Mouse (Mus musculus): ENCODE measurements around the gene Psme1. TPM values are rescaled to one million over a fixed set of nuclear protein-coding genes. Genes with fewer than 3 reads are reported as not detected.

Gene Psme1
- total and polyA plus RNA-seq, 2 experiments from 2014 or later: 128 to 244 TPM

- H3K36me3 ChIP-seq (ENCODE audit: insufficient read depth, low read length): peaks cover 50% of the 10 kb centered on the region
- no peaks in the 10 kb centered on the region for H3K27me3 ChIP-seq (ENCODE audit: insufficient read depth, low read length)
- no peak overlapping the region for H3K9ac ChIP-seq (replicated peaks; ENCODE audit: low read length)
- TF ChIP-seq CTCF (IDR thresholded peaks at IDR 0.05; ENCODE audit: low read depth): no peak
- H3K4me1 ChIP-seq (ENCODE audit: insufficient read depth, low read length): no peaks in the 10 kb centered on the region
- H3K27ac ChIP-seq: no peak overlapping the region
- DNase-seq (ENCODE audit: low spot score): no peak
- H3K4me3 ChIP-seq (ENCODE audit: low read length): no peak overlapping the region
- WGBS: 93% methylated on average over 16 of the region's 16 CpGs
- ATAC-seq: no peak
- no peak overlapping the region for H3K4me2 ChIP-seq (ENCODE audit: low read depth, low read length)
- H3K9me3 ChIP-seq (ENCODE audit: low read length): no peaks in the 10 kb centered on the region
Observed at GRCm38 (mm10) chr14:55605743-55606459, 28.0 kb downstream of the Psme1 start.

GRCm38 (mm10) chr14:55608339-55608738, 30.4 kb downstream of the Psme1 start:
- H3K9me3 ChIP-seq (ENCODE audit: low read length): no peaks in the 10 kb centered on the region
- H3K9ac ChIP-seq (replicated peaks; ENCODE audit: low read length): no peak overlapping the region
- DNase-seq (ENCODE audit: low spot score) (no peak), ATAC-seq (no peak)
- H3K27me3 ChIP-seq (ENCODE audit: insufficient read depth, low read length): no peaks in the 10 kb centered on the region
- TF ChIP-seq CTCF (IDR thresholded peaks at IDR 0.05; ENCODE audit: low read depth): no peak
- no peak overlapping the region for H3K4me2 ChIP-seq (ENCODE audit: low read depth, low read length)
- H3K36me3 ChIP-seq (ENCODE audit: insufficient read depth, low read length): peaks cover 31% of the 10 kb centered on the region
- H3K27ac ChIP-seq: no peak overlapping the region
- WGBS: 95% methylated on average over 6 of the region's 6 CpGs
- no peak overlapping the region for H3K4me3 ChIP-seq (ENCODE audit: low read length)
- H3K4me1 ChIP-seq (ENCODE audit: insufficient read depth, low read length): no peaks in the 10 kb centered on the region

- 65% methylated on average over 6 of the region's 6 CpGs for WGBS
- ATAC-seq: no peak
Observed at GRCm38 (mm10) chr14:55613346-55613745, 35.4 kb downstream of the Psme1 start.

DNA sequence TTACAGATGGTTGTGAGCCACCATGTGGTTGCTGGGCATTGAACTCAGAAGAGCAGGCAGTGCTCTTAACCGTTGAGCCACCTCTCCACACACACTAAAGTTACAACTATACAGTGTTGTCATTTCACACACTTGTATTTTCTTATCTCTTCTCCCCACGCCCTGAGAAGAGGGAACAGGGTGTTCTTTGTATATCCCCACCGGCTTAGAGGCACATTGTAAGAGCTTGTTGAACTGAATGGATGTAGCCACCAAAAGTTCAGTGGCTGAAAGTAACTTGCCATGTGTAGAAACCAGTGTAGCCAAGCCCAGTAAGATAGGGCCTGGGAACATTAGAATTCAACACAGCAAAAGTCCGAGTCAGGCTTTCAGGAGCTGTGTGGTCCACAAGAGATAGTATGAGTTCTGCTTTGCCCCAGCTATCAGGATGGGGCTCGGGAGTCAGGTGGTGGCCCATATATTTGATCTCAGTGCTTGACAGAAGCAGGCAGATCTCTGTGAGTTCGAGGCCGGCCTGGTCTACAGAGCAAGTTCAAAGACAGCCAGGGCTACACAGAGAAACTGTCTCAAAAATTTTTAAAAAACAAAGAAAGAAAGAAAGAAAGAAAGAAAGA, 36.7 kb downstream of the Psme1 start:
- ATAC-seq: no peak

More at GRCm38 (mm10) chr14:55613346-55613745, 35.4 kb downstream of the Psme1 start:
- H3K4me3 ChIP-seq (ENCODE audit: low read length): no peak overlapping the region
- H3K4me2 ChIP-seq (ENCODE audit: low read depth, low read length): no peak overlapping the region
- H3K27me3 ChIP-seq (ENCODE audit: insufficient read depth, low read length): no peaks in the 10 kb centered on the region
- H3K9me3 ChIP-seq (ENCODE audit: low read length): no peaks in the 10 kb centered on the region
- DNase-seq (ENCODE audit: low spot score): no peak
- no peak for TF ChIP-seq CTCF (IDR thresholded peaks at IDR 0.05; ENCODE audit: low read depth)
- peaks cover 10% of the 10 kb centered on the region; the same call in 1 of the 2 replicates for H3K36me3 ChIP-seq (ENCODE audit: insufficient read depth, low read length)
- no peak overlapping the region for H3K9ac ChIP-seq (replicated peaks; ENCODE audit: low read length)
- no peaks in the 10 kb centered on the region for H3K4me1 ChIP-seq (ENCODE audit: insufficient read depth, low read length)
- H3K27ac ChIP-seq: no peak overlapping the region

DNA sequence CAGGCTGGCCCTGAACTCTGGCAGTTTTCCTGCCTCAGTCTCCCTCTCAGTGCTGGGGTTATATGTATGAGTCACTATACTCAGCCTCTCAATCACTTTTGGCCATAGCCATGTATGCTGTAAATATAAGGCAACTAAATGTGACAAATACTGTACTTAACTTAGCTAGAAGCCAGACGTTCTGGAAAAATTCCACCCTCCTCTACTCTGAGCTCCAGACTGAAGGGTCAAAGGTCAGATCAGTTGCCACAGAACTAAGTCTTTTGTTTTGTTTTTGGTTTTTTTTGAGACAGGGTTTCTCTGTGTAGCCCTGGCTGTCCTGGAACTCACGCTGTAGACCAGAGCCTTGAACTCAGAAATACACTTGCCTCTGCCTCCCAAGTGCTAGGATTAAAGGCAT, 38.0 kb downstream of the Psme1 start:
- no peaks in the 10 kb centered on the region for H3K36me3 ChIP-seq (ENCODE audit: insufficient read depth, low read length)
- H3K9me3 ChIP-seq (ENCODE audit: low read length): no peaks in the 10 kb centered on the region
- no peak overlapping the region for H3K9ac ChIP-seq (replicated peaks; ENCODE audit: low read length)
- no peak overlapping the region for H3K27ac ChIP-seq
- ATAC-seq: no peak
- no peaks in the 10 kb centered on the region for H3K27me3 ChIP-seq (ENCODE audit: insufficient read depth, low read length)
- no peak overlapping the region for H3K4me2 ChIP-seq (ENCODE audit: low read depth, low read length)
- DNase-seq (ENCODE audit: low spot score): no peak
- no peak for TF ChIP-seq CTCF (IDR thresholded peaks at IDR 0.05; ENCODE audit: low read depth)
- 42% methylated on average over 2 of the region's 2 CpGs for WGBS
- no peak overlapping the region for H3K4me3 ChIP-seq (ENCODE audit: low read length)
- H3K4me1 ChIP-seq (ENCODE audit: insufficient read depth, low read length): no peaks in the 10 kb centered on the region

More for the DNA sequence above, 36.7 kb downstream of the Psme1 start:
- Histone ChIP-seq H3K9ac (replicated peaks; ENCODE audit: low read length) (no peak overlapping the region), H3K27ac (no peak overlapping the region), H3K9me3 (ENCODE audit: low read length) (no peaks in the 10 kb centered on the region), H3K4me3 (ENCODE audit: low read length) (no peak overlapping the region), H3K27me3 (ENCODE audit: insufficient read depth, low read length) (no peaks in the 10 kb centered on the region), H3K4me1 (ENCODE audit: insufficient read depth, low read length) (no peaks in the 10 kb centered on the region), H3K4me2 (ENCODE audit: low read depth, low read length) (no peak overlapping the region), H3K36me3 (ENCODE audit: insufficient read depth, low read length) (peaks cover 3% of the 10 kb centered on the region; the same call in 1 of the 2 replicates)
- DNase-seq (ENCODE audit: low spot score): no peak
- WGBS: 78% methylated on average over 7 of the region's 7 CpGs
- TF ChIP-seq CTCF (IDR thresholded peaks at IDR 0.05; ENCODE audit: low read depth): no peak

GRCm38 (mm10) chr14:55616844-55617243, 38.9 kb downstream of the Psme1 start:
- 80% methylated on average over 2 of the region's 2 CpGs for WGBS
- ATAC-seq: no peak
- no peak overlapping the region for H3K4me3 ChIP-seq (ENCODE audit: low read length)

GRCm38 (mm10) chr14:55617822-55618221, 39.9 kb downstream of the Psme1 start, which contains the start of gene Rec8:
TSS of gene Rec8 (plus strand) at chr14:55618037.
- H3K27me3 ChIP-seq (ENCODE audit: insufficient read depth, low read length): no peaks in the 10 kb centered on the region
- peak within 1 kb of the TSS; percentile 30; the same call in 1 of the 2 replicates for H3K9ac ChIP-seq (replicated peaks; ENCODE audit: low read length)
- DNase-seq (ENCODE audit: low spot score) (peak; percentile 74), ATAC-seq (peak; percentile 86)
- H3K9me3 ChIP-seq (ENCODE audit: low read length): no peaks in the 10 kb centered on the region
- H3K4me1 ChIP-seq (ENCODE audit: insufficient read depth, low read length): no peaks in the 10 kb centered on the region
- H3K27ac ChIP-seq: peak within 1 kb of the TSS; percentile 48; the same call in 1 of the 2 replicates
- peak; percentile 32 for TF ChIP-seq CTCF (IDR thresholded peaks at IDR 0.05; ENCODE audit: low read depth)
- peak within 1 kb of the TSS; percentile 35; the same call in 1 of the 2 replicates for H3K4me2 ChIP-seq (ENCODE audit: low read depth, low read length)
- H3K4me3 ChIP-seq (ENCODE audit: low read length): peak within 1 kb of the TSS; percentile 21
- WGBS: 16% methylated on average over 21 of the region's 21 CpGs
- H3K36me3 ChIP-seq (ENCODE audit: insufficient read depth, low read length): no peaks in the 10 kb centered on the region

More at GRCm38 (mm10) chr14:55616844-55617243, 38.9 kb downstream of the Psme1 start:
- no peak for TF ChIP-seq CTCF (IDR thresholded peaks at IDR 0.05; ENCODE audit: low read depth)
- no peaks in the 10 kb centered on the region for H3K4me1 ChIP-seq (ENCODE audit: insufficient read depth, low read length)
- H3K4me2 ChIP-seq (ENCODE audit: low read depth, low read length): no peak overlapping the region
- no peak overlapping the region for H3K9ac ChIP-seq (replicated peaks; ENCODE audit: low read length)
- H3K27ac ChIP-seq: no peak overlapping the region
- no peaks in the 10 kb centered on the region for H3K9me3 ChIP-seq (ENCODE audit: low read length)
- H3K36me3 ChIP-seq (ENCODE audit: insufficient read depth, low read length): no peaks in the 10 kb centered on the region
- DNase-seq (ENCODE audit: low spot score): no peak
- no peaks in the 10 kb centered on the region for H3K27me3 ChIP-seq (ENCODE audit: insufficient read depth, low read length)

Measured in hindbrain, postnatal 0 days (tissue).